Mouse (Mus musculus): ENCODE results near the gene Ndufb7.

Ndufb7 gene

DNA sequence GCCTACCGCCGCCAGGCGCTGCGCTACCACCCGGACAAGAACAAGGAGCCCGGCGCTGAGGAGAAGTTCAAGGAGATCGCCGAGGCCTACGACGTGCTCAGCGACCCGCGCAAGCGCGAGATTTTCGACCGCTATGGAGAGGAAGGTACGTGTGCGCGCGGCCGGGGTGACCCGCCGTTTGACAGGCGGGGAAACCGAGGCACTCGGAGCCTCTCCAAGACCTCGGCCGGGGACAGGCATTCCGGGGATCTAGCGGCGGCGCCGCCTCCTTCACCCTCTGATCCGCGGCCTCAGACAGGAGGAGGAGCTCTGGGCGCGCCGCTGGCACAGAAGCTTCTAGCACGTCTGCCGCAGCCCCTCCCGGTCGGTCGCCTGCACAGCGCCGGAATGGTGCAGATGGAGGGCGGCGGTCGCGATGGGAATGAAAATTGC lies 41.9 kb downstream of the Ndufb7 start:
- DNase-seq: peak; percentile 88

DNA sequence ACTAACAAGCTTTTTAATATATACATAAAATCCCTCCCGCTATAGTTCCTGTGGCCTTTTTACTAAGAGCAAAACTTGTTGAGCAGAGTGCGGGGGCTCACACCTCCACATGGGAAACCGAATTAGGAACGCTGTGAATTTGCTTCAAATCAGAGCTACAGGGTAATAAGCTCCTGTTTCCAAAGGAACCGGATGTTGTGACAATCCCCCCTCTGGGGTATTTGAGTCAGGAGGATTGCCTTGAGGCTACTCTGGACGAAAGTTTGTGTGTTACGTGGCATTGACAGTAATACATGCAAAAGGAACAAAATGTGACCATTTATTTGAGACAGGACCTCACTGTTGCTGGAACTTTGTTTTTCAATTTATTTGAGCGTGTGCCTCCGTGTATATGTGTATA lies 42.6 kb downstream of the Ndufb7 start:
- DNase-seq: no peak

DNA sequence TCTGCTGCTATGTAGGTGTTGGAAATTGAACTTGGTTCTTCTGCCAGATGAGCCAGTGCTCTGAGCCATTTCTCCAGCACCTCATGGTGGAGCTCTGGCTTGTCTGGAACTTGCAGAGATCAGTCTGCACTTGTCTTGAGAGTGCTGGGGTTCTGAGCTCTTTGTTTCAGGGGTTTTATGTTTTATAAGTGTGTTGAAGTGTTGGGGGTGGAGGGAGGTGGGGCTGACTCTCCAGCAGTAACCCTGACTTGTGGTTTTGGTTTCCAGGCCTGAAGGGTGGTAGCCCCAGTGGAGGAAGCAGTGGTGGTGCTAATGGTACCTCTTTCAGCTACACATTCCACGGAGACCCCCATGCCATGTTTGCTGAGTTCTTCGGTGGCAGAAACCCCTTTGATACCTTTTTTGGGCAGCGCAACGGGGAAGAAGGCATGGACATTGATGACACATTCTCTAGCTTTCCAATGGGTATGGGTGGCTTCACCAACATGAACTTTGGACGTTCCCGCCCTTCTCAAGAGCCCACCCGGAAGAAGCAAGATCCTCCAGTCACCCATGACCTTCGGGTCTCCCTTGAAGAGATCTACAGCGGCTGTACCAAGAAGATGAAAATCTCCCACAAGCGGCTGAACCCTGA lies 43.2 kb downstream of the Ndufb7 start:
- DNase-seq: no peak

DNA sequence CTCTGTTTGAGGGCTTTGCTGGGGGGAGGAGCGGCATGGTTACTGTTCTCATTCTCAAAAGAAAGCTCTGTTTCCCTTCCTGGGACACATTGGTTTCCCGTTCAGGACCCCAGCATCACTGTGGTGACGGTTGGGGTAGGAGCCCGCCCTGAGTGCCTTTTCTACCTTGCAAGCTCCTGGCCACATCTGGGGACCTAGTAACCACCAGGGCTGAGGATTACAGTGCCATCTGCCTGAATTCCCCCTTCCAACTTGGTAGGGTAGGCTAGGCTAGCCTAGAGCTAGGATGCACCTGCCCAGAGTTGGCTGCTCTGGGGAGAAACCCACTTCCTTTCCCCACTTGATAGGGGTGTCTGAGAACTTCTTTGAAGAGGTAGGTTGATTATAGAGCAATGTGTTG lies 45.5 kb downstream of the Ndufb7 start:
- no peak for DNase-seq

DNA sequence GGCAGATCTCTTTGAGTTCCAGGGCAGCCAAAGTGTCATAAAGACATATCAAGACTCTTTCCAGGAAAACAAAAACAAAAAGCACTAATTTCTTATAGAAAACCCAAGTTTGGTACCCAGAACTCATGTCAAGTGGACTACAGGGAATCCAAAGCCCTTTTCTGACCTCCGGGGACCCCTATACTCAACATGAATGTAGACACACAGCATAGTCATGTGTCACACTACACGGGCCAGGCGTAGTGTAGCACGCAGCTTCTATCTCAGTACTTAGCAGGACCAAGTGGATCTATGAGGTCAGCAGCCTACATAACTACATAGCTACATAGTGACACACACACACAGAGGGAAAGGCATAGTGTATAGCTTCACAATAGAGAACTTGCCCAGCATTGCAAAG lies 47.2 kb downstream of the Ndufb7 start:
- no peak for DNase-seq

GRCm38 (mm10) chr8:83616625-83617024 lies 50.2 kb downstream of the Ndufb7 start:
- no peak for DNase-seq

DNA sequence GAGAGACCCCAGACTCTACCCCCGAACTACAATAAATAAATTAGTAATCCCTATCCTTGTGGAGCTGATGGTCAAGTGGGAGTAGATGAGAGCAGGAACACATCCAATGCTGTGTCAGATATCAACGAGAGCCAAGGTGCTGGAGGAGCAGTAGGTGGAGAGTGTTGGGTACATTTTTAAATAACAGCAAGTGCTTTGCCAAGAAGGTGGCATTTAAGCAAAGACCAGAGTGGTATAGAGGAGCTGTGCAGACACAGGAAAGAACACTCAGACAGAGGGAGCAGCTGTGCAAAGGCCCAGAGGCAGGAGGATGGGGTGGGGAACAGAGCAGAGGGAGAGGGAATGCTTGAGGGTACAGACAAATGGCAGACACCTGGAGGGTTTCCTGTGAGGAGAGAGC lies 50.6 kb downstream of the Ndufb7 start:
- DNase-seq: no peak

DNA sequence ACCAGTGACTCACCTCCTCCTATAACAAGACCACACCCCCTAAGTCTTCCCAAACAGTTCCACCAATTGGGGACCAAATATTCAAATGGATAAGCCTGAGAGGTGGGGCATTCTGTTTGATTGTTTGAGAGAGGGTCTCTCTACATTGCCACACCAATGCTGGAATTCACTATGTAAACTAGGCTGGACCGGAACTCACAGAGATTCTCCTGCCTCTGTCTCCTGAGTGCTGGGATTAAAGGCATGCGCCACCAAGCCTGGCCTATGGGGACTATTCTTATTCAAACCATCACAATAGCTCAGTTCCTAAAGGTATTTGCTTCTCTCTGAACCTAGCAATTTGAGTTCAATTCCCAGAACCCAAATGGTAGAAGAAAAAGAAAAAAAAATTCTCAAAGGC lies 52.1 kb downstream of the Ndufb7 start:
- DNase-seq: no peak

DNA sequence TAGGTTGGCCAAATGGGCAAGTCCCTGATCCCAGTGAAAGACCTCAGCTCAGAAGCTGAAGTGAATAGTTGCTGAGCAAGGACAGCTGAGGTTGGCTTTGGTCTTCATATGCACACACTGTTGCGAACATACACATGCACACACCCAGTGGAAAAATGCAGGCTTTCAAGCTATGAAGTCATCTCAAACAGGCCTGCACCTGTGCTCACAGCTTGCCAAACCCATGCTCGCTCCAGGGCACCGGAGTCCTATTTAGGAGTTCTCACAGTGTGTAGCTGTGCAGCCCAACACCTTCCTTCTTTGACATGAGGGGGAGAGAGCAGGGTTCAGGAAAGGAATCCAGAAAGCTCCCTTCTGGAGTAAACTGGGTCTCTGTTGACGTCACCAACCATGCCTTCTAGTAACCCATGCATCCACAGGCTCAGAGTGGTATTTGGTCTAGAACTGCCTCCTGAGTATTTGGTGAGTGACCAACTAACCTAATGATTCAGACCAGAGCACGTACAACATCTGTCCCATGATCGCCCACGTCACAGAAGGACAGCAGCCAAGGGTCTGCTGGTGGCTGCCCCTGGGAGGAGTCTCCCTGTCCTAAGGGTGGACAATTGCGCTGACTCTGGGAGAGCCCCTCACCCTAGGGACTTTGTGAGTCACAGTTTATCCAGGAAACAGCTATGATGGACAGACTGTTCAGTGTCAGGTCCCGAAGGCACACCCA lies 53.3 kb downstream of the Ndufb7 start:
- DNase-seq: no peak
